ENCODE assay signal across 12 mouse cellular contexts in genomic region chr15:101163854-101164253, GRCm38 (mm10). TPM values are rescaled to one million over a fixed set of nuclear protein-coding genes. Genes with fewer than 3 reads are reported as not detected.
DNase-seq lines count a peak whose midpoint lies in the region; ATAC-seq and TF ChIP-seq lines count a peak whose summit lies in the region.
"Had no signal": no experiment of that assay in that cellular context is flagged by ENCODE, and none has a peak within 500 bp of the region (broad histone marks: within the 10 kb centered on the region; RNA-seq: fewer than 3 reads in every experiment).

No protein-coding gene starts in this region.

- peaks cover 5% of the 10 kb centered on the region; the same call in 1 of the 2 replicates for H3K27me3 ChIP-seq in liver, embryonic 13.5 days
- H3K27me3 ChIP-seq in liver, postnatal 0 days (ENCODE audit: insufficient read depth, low read length), result no peaks in the 10 kb centered on the region
- H3K27me3 ChIP-seq in intestine, postnatal 0 days (replicated peaks; ENCODE audit: control insufficient read depth, insufficient read depth, low read length), result no peaks in the 10 kb centered on the region

- WGBS in liver, embryonic 13.5 days (ENCODE audit: insufficient replicate concordance), result 37% methylated on average over 5 of the region's 5 CpGs
- 56% methylated on average over 5 of the region's 5 CpGs for WGBS in liver, postnatal 0 days (ENCODE audit: insufficient replicate concordance)
- WGBS in intestine, postnatal 0 days, result 42% methylated on average over 5 of the region's 5 CpGs

- H3K9ac ChIP-seq in liver, embryonic 13.5 days, result no peak overlapping the region
- no peak overlapping the region for H3K9ac ChIP-seq in liver, postnatal 0 days (replicated peaks)
- H3K9ac ChIP-seq in intestine, postnatal 0 days (ENCODE audit: low read depth, low read length), result 0 out of 2 replicates have a peak overlapping the region, but pooled peaks have one; percentile 26

- H3K4me1 ChIP-seq in liver, embryonic 13.5 days (replicated peaks), result peaks cover 17% of the 10 kb centered on the region
- peaks cover 5% of the 10 kb centered on the region for H3K4me1 ChIP-seq in liver, postnatal 0 days (ENCODE audit: insufficient read depth)
- peaks cover 17% of the 10 kb centered on the region; the same call in 1 of the 2 replicates for H3K4me1 ChIP-seq in intestine, postnatal 0 days (replicated peaks; ENCODE audit: control insufficient read depth, insufficient read depth, low read length)

- no peak overlapping the region for H3K4me3 ChIP-seq in liver, embryonic 13.5 days (replicated peaks)
- no peak overlapping the region for H3K4me3 ChIP-seq in liver, postnatal 0 days (ENCODE audit: low read depth, low read length)
- H3K4me3 ChIP-seq in intestine, postnatal 0 days (ENCODE audit: low read depth, low read length), result no peak overlapping the region

- H3K4me2 ChIP-seq in liver, embryonic 13.5 days, result no peak overlapping the region
- no peak overlapping the region for H3K4me2 ChIP-seq in liver, postnatal 0 days (ENCODE audit: low read depth, low read length)
- peak overlapping the region; percentile 46 for H3K4me2 ChIP-seq in intestine, postnatal 0 days (replicated peaks; ENCODE audit: low read depth)

- H3K9me3 ChIP-seq in liver, embryonic 13.5 days (replicated peaks), result no peaks in the 10 kb centered on the region
- H3K9me3 ChIP-seq in liver, postnatal 0 days (ENCODE audit: low read length), result no peaks in the 10 kb centered on the region
- H3K9me3 ChIP-seq in intestine, postnatal 0 days (ENCODE audit: control insufficient read depth), result no peaks in the 10 kb centered on the region

- no peak overlapping the region for H3K27ac ChIP-seq in liver, embryonic 13.5 days
- H3K27ac ChIP-seq in liver, postnatal 0 days (ENCODE audit: low read depth), result no peak overlapping the region
- H3K27ac ChIP-seq in intestine, postnatal 0 days (ENCODE audit: low read depth, low read length), result peak overlapping the region; percentile 86

- peak; percentile 67 for DNase-seq in adrenal gland, adult 2 months
- DNase-seq in adrenal gland, adult 18-20 months (ENCODE audit: low spot score in 2 of 2), result no peak
- DNase-seq in liver, embryonic 13.5 days, result no peak
- no peak for DNase-seq in liver, postnatal 0 days
- DNase-seq in adrenal gland, postnatal 10 days, result peak; percentile 51
- DNase-seq in layer of hippocampus, adult 9-10 months (ENCODE audit: low spot score), result no peak

- no peaks in the 10 kb centered on the region for H3K36me3 ChIP-seq in liver, embryonic 13.5 days
- no peaks in the 10 kb centered on the region for H3K36me3 ChIP-seq in liver, postnatal 0 days (replicated peaks; ENCODE audit: insufficient read depth, low read length)
- H3K36me3 ChIP-seq in intestine, postnatal 0 days (ENCODE audit: control insufficient read depth, insufficient read depth), result no peaks in the 10 kb centered on the region

- peak; percentile 20; the same call in 1 of the 2 replicates for ATAC-seq in liver, embryonic 13.5 days (ENCODE audit: low read depth)
- no peak for ATAC-seq in liver, postnatal 0 days
- peak; percentile 1; the same call in 1 of the 2 replicates for ATAC-seq in intestine, postnatal 0 days
- no peak for ATAC-seq in cerebellum, adult (ENCODE audit: insufficient number of reproducible peaks, low FRiP score, low TSS enrichment)

- no peak for TF ChIP-seq EP300 in liver, postnatal 0 days (IDR thresholded peaks at IDR 0.05; ENCODE audit: low read depth)

- TF ChIP-seq CTCF in liver, postnatal 0 days (IDR thresholded peaks at IDR 0.05; ENCODE audit: low read depth), result no peak
- TF ChIP-seq CTCF in intestine, postnatal 0 days (IDR thresholded peaks at IDR 0.05; ENCODE audit: low read depth), result no peak

RNA-seq across cellular contexts. Expression of gene Acvr1b, which starts 10.0 kb away (rescaled TPM):
- total RNA-seq in adrenal gland, adult 2 months (2021), result 10 to 100 TPM in 1 of 2 experiments, 1 to 10 TPM in 1; 5.2 to 10.0 TPM
- 10.1 and 11.2 TPM in 2 replicates for polyA plus RNA-seq in adrenal gland, adult 2 months (2012; rRNA removed)
- 1 to 10 TPM; 5.8 to 5.9 TPM for total RNA-seq in adrenal gland, adult 18-20 months (2021)
- polyA plus RNA-seq in liver, embryonic 13.5 days (2015; fragmentation: Nextera tagmentation; extraction: Ambion mirVana), result 1.0 and 1.6 TPM in 2 replicates
- 2.2 TPM in 2 replicates for polyA plus RNA-seq in liver, postnatal 0 days (2015; fragmentation: Nextera tagmentation; extraction: Ambion mirVana)
- total RNA-seq in adrenal gland, postnatal 10 days (2021), result 10 to 100 TPM; 10.8 to 13.4 TPM
- 6.0 and 6.8 TPM in 2 replicates for polyA plus RNA-seq in intestine, postnatal 0 days (2015; fragmentation: Nextera tagmentation; extraction: Ambion mirVana)

RNA-seq across cellular contexts. Expression of gene Acvrl1, which starts 35.5 kb away (rescaled TPM):
- 10 to 100 TPM; 15.0 to 22.6 TPM for total RNA-seq in adrenal gland, adult 2 months (2021)
- polyA plus RNA-seq in adrenal gland, adult 2 months (2012; rRNA removed), result 20.9 and 23.3 TPM in 2 replicates
- 10 to 100 TPM; 19.1 to 26.1 TPM for total RNA-seq in adrenal gland, adult 18-20 months (2021)
- 1.2 and 1.3 TPM in 2 replicates for polyA plus RNA-seq in liver, embryonic 13.5 days (2015; fragmentation: Nextera tagmentation; extraction: Ambion mirVana)
- polyA plus RNA-seq in liver, postnatal 0 days (2015; fragmentation: Nextera tagmentation; extraction: Ambion mirVana), result 2.3 and 2.6 TPM in 2 replicates
- total RNA-seq in adrenal gland, postnatal 10 days (2021), result 10 to 100 TPM; 19.5 to 19.8 TPM
- polyA plus RNA-seq in intestine, postnatal 0 days (2015; fragmentation: Nextera tagmentation; extraction: Ambion mirVana), result 13.8 and 14.6 TPM in 2 replicates

RNA-seq across cellular contexts. Expression of gene Ankrd33, which starts 48.3 kb away (rescaled TPM):
- total RNA-seq in adrenal gland, adult 2 months (2021), result 1 to 10 TPM in 1 of 2 experiments, under 1 TPM in 1; 0.59 to 1.0 TPM
- polyA plus RNA-seq in adrenal gland, adult 2 months (2012; rRNA removed), result 0.10 TPM in 1 of 2 replicates, not detected in the other
- under 1 TPM; 0.42 to 0.70 TPM for total RNA-seq in adrenal gland, adult 18-20 months (2021)
- polyA plus RNA-seq in liver, embryonic 13.5 days (2015; fragmentation: Nextera tagmentation; extraction: Ambion mirVana), result not detected in 2 replicates
- polyA plus RNA-seq in liver, postnatal 0 days (2015; fragmentation: Nextera tagmentation; extraction: Ambion mirVana), result not detected in 2 replicates
- total RNA-seq in adrenal gland, postnatal 10 days (2021), result under 1 TPM; 0.24 to 0.33 TPM
- not detected in 2 replicates for polyA plus RNA-seq in intestine, postnatal 0 days (2015; fragmentation: Nextera tagmentation; extraction: Ambion mirVana)
- total RNA-seq: liver, adult 2 months had no signal
- polyA plus RNA-seq: gonadal fat pad, adult 2 months; kidney, postnatal 0 days; liver, adult 2 months; neural tube, embryonic 11.5 days had no signal

Comparison
In these comparisons a context has a peak if more than half of its experiments do, and no peak if none do; other contexts are left out.
1. DNase-seq: peak in adrenal gland, adult 2 months (single experiment) and adrenal gland, postnatal 10 days (single experiment); none in adrenal gland, adult 18-20 months (0 of 2), liver, embryonic 13.5 days (single experiment), liver, postnatal 0 days (single experiment) and layer of hippocampus, adult 9-10 months (single experiment).
2. ATAC-seq: peak in liver, embryonic 13.5 days (single experiment) and intestine, postnatal 0 days (single experiment); none in liver, postnatal 0 days (single experiment) and cerebellum, adult (single experiment).